Mouse (Mus musculus) embryonic facial prominence, embryonic 13.5 days (tissue): ENCODE results near the gene Cblc. TPM values are rescaled to one million over a fixed set of nuclear protein-coding genes. Genes with fewer than 3 reads are reported as not detected.

Experiments used
- ATAC-seq: fragments of 200-750 bp; cut with Nextera tagmentation; 2 replicates; pipeline ENCODE4 v1.8.0; 2017; ENCODE audit warnings: low read depth; ENCODE audit not compliant: insufficient number of reproducible peaks, insufficient read depth, low FRiP score, low TSS enrichment
- H3K27ac ChIP-seq: fragments of 300-500 bp; sonication (generic); 2 replicates; pipeline ENCODE4 v1.5.1; 2015; ENCODE audit warnings: moderate library complexity, mild to moderate bottlenecking, inconsistent platforms
- H3K27me3 ChIP-seq: fragments of 300-500 bp; sonication (generic); 2 replicates; pipeline ENCODE4 v1.6.1; 2015; ENCODE audit warnings: mild to moderate bottlenecking, inconsistent platforms
- H3K36me3 ChIP-seq: fragments of 300-500 bp; sonication (generic); 2 replicates; pipeline ENCODE4 v1.6.1; 2015; ENCODE audit warnings: mild to moderate bottlenecking, inconsistent platforms
- H3K4me1 ChIP-seq: fragments of 300-500 bp; sonication (generic); 2 replicates; pipeline ENCODE4 v1.6.1; 2015; ENCODE audit warnings: inconsistent platforms
- H3K4me2 ChIP-seq: fragments of 300-500 bp; sonication (generic); 2 replicates; pipeline ENCODE4 v1.6.1; 2015; ENCODE audit warnings: moderate library complexity, mild to moderate bottlenecking, inconsistent platforms
- H3K4me3 ChIP-seq: fragments of 300-500 bp; sonication (generic); 2 replicates; pipeline ENCODE4 v1.5.1; 2015; ENCODE audit warnings: mild to moderate bottlenecking, inconsistent platforms
- H3K9ac ChIP-seq: fragments of 300-500 bp; sonication (generic); 2 replicates; pipeline ENCODE4 v1.6.1; 2015; ENCODE audit warnings: mild to moderate bottlenecking, inconsistent platforms
- H3K9me3 ChIP-seq: fragments of 300-500 bp; sonication (generic); 2 replicates; pipeline ENCODE4 v1.6.1; 2016; ENCODE audit warnings: inconsistent platforms
- WGBS: fragments of 180-500 bp; shearing (Covaris S2); methylation state at CpG from one replicate; pipeline ENCODE4 v1.1.7; 2015; ENCODE audit warnings: mixed read lengths; 5-methylcytosine and 5-hydroxymethylcytosine counted together
- polyA plus RNA-seq: library from polyadenylated mRNA; unstranded; fragments of >200 nt; fragmentation: Nextera tagmentation; extraction: Ambion mirVana; gene quantifications from 2 replicates; pipeline ENCODE4 v1.2.1, GENCODE M21; 2015

The Cblc gene
- polyA plus RNA-seq, 1 experiment from 2014 or later = 8.1 TPM

- H3K4me1 ChIP-seq = peaks cover 36% of the 10 kb centered on the region
- H3K9me3 ChIP-seq = no peaks in the 10 kb centered on the region
- peak overlapping the region; percentile 93 for H3K9ac ChIP-seq
- H3K27ac ChIP-seq = peak overlapping the region; percentile 92
- H3K4me3 ChIP-seq = peak overlapping the region; percentile 89
- no peaks in the 10 kb centered on the region for H3K27me3 ChIP-seq
- no peak for ATAC-seq
- 3% methylated on average over 25 of the region's 25 CpGs for WGBS
- H3K4me2 ChIP-seq = peak overlapping the region; percentile 82
- H3K36me3 ChIP-seq = peaks cover 23% of the 10 kb centered on the region
These were observed 49.0 kb downstream of the Cblc start for GRCm38 (mm10) chr7:19747420-19748218.

GRCm38 (mm10) chr7:19746426-19747201, 50.0 kb downstream of the Cblc start:
- H3K4me2 ChIP-seq = peak overlapping the region; percentile 82
- 0 out of 2 replicates have a peak overlapping the region, but pooled peaks have one; percentile 92 for H3K27ac ChIP-seq
- peaks cover 43% of the 10 kb centered on the region for H3K4me1 ChIP-seq

GRCm38 (mm10) chr7:19745971-19746370, 50.6 kb downstream of the Cblc start:
- Histone ChIP-seq H3K9ac (no peak overlapping the region), H3K9me3 (no peaks in the 10 kb centered on the region), H3K27me3 (no peaks in the 10 kb centered on the region), H3K36me3 (peaks cover 35% of the 10 kb centered on the region), H3K4me1 (peaks cover 49% of the 10 kb centered on the region), H3K27ac (no peak overlapping the region), H3K4me3 (no peak overlapping the region), H3K4me2 (no peak overlapping the region)
- 86% methylated on average over 8 of the region's 10 CpGs for WGBS
- ATAC-seq = no peak

More at GRCm38 (mm10) chr7:19746426-19747201, 50.0 kb downstream of the Cblc start:
- 26% methylated on average over 6 of the region's 6 CpGs for WGBS
- Histone ChIP-seq H3K4me3 (peak overlapping the region; percentile 89), H3K36me3 (peaks cover 29% of the 10 kb centered on the region), H3K9me3 (no peaks in the 10 kb centered on the region), H3K27me3 (no peaks in the 10 kb centered on the region), H3K9ac (peak overlapping the region; percentile 93)
- no peak for ATAC-seq

DNA sequence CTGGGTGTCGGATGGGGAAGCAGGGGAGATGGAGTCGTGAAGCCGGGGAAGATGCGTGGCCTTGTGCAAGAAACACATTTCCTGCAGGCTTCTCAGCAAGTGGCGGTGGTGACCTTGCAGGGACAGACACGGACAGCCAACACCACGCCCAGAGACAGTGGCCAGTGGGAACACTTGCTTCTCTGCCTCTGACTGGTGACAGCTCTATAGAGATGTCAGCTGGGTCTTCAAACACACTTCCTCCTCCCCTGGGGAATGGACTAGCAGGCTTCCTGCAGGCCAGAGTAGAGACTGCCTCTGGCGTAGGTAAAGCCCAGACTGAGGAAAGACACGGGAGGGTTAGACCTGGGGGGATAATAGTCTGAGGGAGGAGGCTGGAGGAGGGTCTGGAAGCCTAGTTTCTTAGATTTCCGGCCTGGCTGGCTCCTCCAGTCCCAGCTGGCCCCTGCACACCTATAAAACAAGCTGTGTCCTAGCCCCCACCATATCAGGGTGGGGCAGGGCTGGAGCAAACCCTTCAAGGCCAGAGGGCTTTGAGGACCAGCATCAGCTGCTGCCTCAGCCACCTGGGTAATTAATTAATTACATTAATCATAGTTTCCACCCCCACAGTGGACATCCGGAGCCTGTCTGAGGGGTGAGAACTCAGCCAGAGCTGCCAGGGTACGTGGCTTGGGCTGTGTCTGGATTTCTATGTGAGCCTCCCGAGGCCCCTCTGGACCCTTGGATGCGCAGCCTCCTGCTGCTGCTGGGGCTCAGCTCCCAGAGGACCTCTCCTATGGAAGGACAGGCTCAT, 51.8 kb downstream of the Cblc start:
- H3K27me3 ChIP-seq = no peaks in the 10 kb centered on the region
- H3K36me3 ChIP-seq = peaks cover 46% of the 10 kb centered on the region
- no peak overlapping the region for H3K4me3 ChIP-seq
- H3K4me1 ChIP-seq = peaks cover 44% of the 10 kb centered on the region
- ATAC-seq = no peak
- H3K9me3 ChIP-seq = no peaks in the 10 kb centered on the region
- H3K27ac ChIP-seq = peak overlapping the region; percentile 16; the same call in 1 of the 2 replicates
- H3K4me2 ChIP-seq = no peak overlapping the region
- no peak overlapping the region for H3K9ac ChIP-seq
- 67% methylated on average over 14 of the region's 14 CpGs for WGBS

DNA sequence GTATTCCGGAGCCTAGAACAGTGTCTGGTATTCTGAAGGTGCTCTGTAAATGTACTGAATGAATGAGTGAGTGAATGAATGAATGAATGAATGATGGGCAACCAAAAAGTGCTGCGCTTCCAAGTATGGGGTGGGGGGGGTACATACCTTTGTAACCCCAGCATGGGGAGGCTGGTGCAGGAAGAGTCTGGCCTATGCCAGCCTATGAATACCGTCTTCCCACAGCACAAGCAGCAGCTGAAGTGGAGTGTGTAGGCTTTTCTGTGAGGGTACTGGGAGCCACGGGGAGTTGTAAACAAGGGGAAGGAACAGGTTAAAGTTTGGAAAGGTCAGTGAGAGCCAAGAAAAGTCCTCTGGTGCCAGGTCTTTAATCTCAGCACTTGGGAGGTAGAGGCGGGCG, 52.8 kb downstream of the Cblc start:
- H3K4me3 ChIP-seq = no peak overlapping the region
- H3K9ac ChIP-seq = no peak overlapping the region
- H3K27me3 ChIP-seq = no peaks in the 10 kb centered on the region
- ATAC-seq = no peak
- peaks cover 44% of the 10 kb centered on the region for H3K4me1 ChIP-seq
- WGBS = 87% methylated on average over 6 of the region's 6 CpGs
- H3K9me3 ChIP-seq = no peaks in the 10 kb centered on the region
- H3K36me3 ChIP-seq = peaks cover 54% of the 10 kb centered on the region
- H3K27ac ChIP-seq = no peak overlapping the region
- H3K4me2 ChIP-seq = no peak overlapping the region

- Histone ChIP-seq H3K9ac (no peak overlapping the region), H3K27me3 (no peaks in the 10 kb centered on the region), H3K4me3 (no peak overlapping the region), H3K4me2 (no peak overlapping the region), H3K36me3 (peaks cover 64% of the 10 kb centered on the region), H3K4me1 (peaks cover 35% of the 10 kb centered on the region), H3K27ac (no peak overlapping the region), H3K9me3 (no peaks in the 10 kb centered on the region)
- no peak for ATAC-seq
- 50% methylated on average over 5 of the region's 5 CpGs for WGBS
These were observed 54.1 kb downstream of the Cblc start for GRCm38 (mm10) chr7:19742468-19742867.

DNA sequence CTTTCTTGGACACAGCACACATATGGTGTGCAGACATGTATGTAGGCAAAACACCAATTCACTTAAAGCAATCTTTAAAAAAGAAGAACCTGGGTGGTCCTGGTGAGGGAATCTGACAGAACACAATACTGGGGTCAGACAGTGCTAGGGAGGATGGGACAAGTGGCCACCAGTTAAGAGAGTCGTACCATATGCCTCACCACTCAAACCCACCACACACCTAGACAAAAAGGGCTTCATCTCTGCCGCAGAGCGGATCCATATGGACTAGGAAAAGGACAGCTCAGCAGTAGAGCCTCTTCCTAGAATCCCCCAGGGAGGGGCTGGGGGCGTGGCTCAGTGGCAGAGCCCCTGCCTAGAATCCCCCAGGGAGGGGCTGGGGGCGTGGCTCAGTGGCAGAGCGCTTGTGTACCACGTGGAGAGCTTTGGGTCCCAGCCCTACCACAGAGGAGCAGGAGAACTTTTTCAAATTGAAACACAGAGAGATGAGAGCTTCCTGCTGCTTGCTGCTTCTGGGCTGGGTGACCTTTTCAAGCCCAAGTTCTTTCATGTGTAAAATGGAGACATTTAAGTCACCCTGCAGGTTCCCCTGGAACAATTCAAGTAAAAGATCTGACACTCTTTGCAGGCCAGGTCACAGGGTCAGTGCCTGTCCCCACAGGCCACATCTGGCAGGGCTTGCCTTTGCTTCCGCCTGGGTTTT, 55.1 kb downstream of the Cblc start:
- H3K4me2 ChIP-seq = peak overlapping the region; percentile 16; the same call in 1 of the 2 replicates
- ATAC-seq = no peak
- H3K36me3 ChIP-seq = peaks cover 74% of the 10 kb centered on the region
- peaks cover 26% of the 10 kb centered on the region for H3K4me1 ChIP-seq
- peak overlapping the region; percentile 65 for H3K27ac ChIP-seq
- H3K9me3 ChIP-seq = no peaks in the 10 kb centered on the region
- H3K4me3 ChIP-seq = no peak overlapping the region
- no peaks in the 10 kb centered on the region for H3K27me3 ChIP-seq
- 10% methylated on average over 8 of the region's 8 CpGs for WGBS
- H3K9ac ChIP-seq = no peak overlapping the region

DNA sequence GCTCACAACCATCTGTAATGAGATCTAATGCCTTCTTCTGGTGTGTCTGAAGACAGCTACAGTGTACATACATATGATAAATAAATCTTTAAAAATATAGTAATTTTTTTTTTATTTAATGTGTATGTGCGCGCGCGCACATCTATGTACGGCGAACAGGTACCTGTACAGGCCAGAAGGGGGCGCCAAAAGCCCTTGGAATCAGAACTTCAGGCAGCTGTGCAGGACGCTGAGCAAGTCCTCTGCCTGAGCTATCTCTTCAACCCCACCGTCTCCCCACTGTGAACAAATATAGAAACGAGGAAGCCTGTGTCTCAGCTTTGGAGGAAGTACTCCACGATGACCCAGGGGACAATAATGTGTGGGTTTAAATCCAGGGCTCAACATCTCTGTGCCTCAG, 56.3 kb downstream of the Cblc start:
- ATAC-seq = no peak
- Histone ChIP-seq H3K27ac (no peak overlapping the region), H3K4me1 (peaks cover 22% of the 10 kb centered on the region), H3K4me2 (no peak overlapping the region), H3K27me3 (no peaks in the 10 kb centered on the region), H3K36me3 (peaks cover 83% of the 10 kb centered on the region), H3K9ac (no peak overlapping the region), H3K9me3 (no peaks in the 10 kb centered on the region), H3K4me3 (no peak overlapping the region)
- WGBS = 91% methylated on average over 11 of the region's 11 CpGs

- Histone ChIP-seq H3K36me3 (peaks cover 85% of the 10 kb centered on the region), H3K4me2 (no peak overlapping the region), H3K27me3 (no peaks in the 10 kb centered on the region), H3K27ac (no peak overlapping the region), H3K4me3 (no peak overlapping the region), H3K9ac (no peak overlapping the region), H3K9me3 (no peaks in the 10 kb centered on the region), H3K4me1 (peaks cover 13% of the 10 kb centered on the region)
- no peak for ATAC-seq
- WGBS = 90% methylated on average over 3 of the region's 3 CpGs
These were observed 57.8 kb downstream of the Cblc start for GRCm38 (mm10) chr7:19738771-19739170.

DNA sequence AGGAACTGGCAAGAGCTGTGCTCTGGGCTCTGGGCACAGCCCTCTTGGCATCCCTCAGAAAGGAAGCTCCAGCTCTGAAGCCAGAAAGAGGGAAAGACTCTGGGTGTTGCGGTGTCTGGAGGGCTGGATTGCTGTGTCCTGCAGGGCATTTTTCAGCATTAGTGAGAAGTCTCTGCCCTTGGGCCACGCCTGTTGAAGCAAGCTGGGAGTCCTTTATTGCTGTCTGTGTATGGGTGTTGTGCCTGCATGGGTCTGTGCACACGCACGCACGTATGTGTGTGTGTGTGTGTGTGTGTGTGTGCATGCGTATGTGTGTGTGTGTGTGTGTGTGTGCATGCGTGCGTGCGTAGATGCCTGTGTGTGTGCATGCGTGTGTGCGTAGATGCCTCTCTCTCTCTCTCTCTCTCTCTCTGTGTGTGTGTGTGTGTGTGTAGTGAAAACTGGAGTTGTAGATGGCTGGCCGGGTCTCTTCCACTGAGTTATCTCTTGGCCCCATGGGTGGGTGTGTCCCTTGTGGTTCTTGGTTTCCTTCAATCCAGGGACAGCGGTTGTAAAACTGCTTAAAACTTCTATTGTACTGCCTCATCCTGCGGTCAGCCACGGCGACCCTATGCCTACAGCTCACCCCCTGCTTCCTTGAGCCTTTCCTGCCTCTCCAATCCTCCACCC, 60.1 kb downstream of the Cblc start:
- no peak overlapping the region for H3K27ac ChIP-seq
- H3K36me3 ChIP-seq = peaks cover 89% of the 10 kb centered on the region
- H3K27me3 ChIP-seq = no peaks in the 10 kb centered on the region
- no peaks in the 10 kb centered on the region for H3K9me3 ChIP-seq
- no peak overlapping the region for H3K9ac ChIP-seq
- 89% methylated on average over 16 of the region's 16 CpGs for WGBS
- no peak overlapping the region for H3K4me3 ChIP-seq
- no peak for ATAC-seq
- H3K4me1 ChIP-seq = peaks cover 6% of the 10 kb centered on the region
- no peak overlapping the region for H3K4me2 ChIP-seq
